Mouse (Mus musculus): ENCODE results near the gene Rab32.
A peak's percentile ranks its signal among the peaks of the same experiment; 100 is the strongest.

Gene Rab32

DNA sequence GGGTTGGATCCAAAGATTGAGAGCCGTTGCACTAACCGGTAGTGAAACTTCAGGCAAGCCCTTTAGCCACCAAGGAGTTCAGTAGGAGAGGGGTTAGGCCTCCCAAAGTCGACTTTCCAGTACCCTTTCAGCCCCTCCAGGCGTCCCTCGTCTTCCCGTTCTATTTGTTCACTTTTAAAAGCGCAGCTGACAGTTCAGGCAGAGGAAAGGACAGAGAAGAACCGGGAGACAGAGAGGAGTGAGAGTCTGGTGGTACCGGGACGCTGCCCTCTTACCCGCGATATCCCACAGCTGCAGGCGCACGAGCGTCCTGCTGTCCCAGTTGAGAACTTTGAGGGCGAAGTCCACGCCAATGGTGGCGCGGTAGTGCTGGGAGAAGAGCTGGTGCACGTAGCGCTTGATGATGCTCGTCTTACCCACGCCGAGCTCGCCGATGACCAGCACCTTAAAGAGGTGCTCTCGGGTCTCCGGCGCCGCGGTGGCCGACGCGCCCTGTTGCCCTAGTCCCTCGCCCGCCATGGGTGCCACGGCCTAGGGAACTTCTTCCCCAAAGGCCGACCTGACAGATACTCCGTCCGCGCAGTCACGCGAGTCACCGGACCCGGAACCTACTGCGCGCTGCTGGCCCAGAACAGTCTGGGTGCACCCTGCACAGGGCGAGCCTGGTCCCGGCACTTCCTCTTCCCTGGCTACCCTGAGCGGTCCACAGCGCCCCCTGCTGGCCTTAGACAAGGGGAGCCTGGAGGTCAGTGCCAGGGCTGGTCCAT is at the start of gene Rab32:
TSS of gene Rab32 (minus strand) at position 696 of the 767 bp plus-strand sequence.
- DNase-seq: peak; percentile 94

DNA sequence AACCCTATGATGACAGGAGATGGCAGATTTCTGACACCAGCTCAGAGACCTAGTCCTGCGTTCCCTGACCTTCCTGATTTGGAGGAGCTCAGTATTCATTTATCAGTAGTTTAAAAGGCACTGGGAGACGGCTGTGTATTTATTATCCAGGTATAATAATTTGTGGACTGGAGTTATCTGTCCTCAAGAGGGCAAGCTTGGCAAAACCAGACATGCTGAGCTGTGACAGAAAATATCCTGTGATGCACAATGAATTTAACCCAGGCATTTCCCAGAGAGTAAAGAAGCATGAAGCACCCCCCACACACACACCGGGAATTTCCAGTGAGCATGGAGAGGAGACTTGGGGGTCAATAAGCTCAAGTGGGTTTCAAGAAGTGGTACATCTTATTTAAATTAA is 42.7 kb upstream of the Rab32 start:
- peak; percentile 27 for DNase-seq

GRCm38 (mm10) chr10:10597495-10597894 is 39.4 kb upstream of the Rab32 start:
- DNase-seq: peak; percentile 5

DNA sequence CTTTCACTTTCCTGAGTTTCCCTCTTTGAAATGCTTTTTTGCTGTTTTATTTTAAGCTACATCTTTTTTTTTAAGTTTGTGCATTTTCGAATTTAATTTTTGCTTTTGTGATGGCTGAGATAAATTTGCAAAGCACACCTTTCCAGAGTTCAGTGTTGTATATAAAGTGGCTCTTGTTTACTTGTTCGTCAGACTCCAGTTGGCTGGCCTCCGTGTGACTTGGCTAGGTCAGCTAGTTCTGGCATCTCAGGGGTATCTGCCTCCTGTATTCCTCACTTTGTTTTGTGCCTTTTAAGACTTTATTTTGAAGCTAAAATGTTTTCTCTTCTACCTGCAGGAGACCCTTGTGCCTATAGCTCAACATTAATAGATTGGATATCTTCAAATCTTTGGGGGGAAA is 22.7 kb upstream of the Rab32 start:
- DNase-seq: no peak

DNA sequence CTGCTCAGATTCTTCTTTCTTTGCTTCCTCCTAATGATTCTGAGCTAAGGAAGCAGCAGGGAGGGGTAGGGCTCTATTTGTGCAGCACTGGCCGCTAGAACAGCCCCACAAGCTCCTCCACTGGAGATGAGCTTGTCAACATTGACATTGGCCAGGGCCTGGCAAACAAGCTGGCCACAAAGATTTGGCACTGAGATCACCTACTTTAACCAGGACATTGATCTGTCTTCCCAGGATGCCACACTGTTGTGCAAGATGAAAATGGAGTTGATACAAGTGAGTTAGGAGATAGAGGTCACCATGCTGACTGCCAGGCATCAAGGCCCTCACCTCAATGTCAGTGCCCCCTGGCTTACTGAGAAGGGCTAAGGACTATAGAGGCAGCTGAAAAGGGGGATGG is 21.8 kb upstream of the Rab32 start:
- no peak for DNase-seq

DNA sequence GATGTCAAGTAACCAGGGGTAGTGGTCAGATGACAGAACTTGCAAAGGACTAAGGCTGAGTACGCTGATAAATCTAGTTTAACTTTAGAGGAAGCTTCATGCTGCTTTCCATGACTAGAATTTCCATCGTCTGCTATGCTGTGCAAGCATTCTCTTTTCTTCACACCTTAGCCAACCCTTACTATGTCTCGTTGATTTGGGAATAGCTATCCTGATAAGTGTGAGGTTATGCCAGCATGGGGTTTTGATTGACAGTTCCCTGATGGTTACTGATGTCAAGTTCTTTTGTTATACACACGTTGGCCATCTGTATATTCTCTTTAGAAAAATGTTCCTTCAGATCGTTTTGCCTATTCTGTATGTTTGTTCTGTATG is 259 bp upstream of the Rab32 start:
- DNase-seq: no peak

- peak; percentile 12 for DNase-seq
Observed at GRCm38 (mm10) chr10:10557085-10557484, 980 bp downstream of the Rab32 start.

DNA sequence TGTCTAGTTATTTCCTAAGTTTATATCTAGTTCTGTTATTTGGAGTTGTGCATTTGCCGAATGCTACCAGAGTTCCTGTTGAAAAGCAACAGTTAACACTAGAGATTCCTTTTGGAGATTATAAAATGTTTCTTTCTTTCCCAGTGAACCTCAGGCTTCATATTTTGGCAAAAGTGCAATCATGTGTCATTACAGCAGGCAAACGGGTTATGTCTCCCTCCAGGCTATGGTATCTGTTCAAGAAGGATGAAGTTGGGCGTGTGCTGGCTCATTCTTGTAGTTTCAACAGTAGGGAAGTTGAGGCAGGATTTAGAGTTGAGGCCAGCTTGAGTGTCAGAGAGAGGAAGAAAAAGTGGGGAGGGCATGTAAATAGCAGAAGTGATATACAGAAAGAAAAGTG is 2.4 kb downstream of the Rab32 start:
- DNase-seq: no peak

DNA sequence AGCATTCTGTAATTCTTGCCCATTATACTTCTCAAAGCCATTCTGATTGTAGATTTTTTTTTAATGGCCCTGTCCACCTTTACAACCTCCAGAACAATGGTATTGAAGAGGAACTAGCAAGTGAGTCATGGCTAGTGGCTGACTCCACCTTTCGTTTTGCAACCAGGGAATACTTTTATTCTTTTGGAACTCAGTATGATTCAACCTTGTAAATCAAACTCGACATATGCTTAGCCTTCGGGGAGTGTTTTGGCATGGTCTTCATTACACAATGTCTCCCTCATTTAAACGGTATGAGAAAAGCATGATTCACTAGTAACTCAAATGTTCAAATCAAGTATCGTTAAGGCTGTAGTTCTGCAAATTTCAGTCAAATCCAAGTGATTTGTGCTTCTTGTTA is 2.8 kb downstream of the Rab32 start:
- no peak for DNase-seq

- no peak for DNase-seq
Observed at GRCm38 (mm10) chr10:10550134-10550533, 7.9 kb downstream of the Rab32 start.

DNA sequence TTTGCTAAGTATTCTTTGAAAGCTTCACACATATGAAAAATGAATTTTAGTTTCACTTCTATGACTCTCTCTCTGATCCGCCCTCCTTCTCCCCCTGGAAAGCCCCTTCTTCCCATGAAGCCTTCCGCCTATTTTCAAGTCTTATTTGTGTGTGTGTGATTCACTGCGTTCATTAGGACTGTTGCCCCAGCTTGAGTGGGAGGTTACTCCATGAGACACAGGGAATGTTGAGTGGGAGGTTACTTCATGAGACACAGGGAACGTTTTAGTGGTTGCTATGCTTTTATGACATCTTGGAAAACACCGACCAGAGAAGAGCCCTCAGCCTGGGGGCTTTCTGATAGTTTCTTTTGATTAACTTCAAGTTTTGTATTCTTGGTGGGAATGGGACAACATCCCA is 11.4 kb downstream of the Rab32 start:
- DNase-seq: no peak

- DNase-seq: no peak
Observed at GRCm38 (mm10) chr10:10544955-10545354, 13.1 kb downstream of the Rab32 start.
